Mouse (Mus musculus): ENCODE results near the gene Cux1.

The Cux1 gene

DNA sequence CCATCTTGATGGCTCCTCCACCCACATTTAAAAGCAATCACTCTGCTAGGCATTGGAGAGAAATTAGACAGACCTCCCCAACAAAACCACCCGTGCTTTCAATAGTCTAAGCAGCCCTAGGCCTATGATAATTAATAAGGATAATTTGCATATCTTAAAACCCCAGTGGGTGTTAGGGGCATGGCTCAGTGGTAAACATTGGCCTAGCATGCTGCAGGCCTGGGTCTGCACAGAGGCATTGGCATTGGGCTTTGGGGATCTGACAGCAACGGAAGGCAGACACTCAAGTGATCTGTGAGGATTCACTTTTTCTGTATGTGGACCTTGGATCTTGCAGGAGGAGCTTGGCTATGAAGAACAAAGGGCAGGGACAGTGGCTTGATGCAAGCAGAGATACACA, 274.9 kb downstream of the Cux1 start:
- no peak for DNase-seq

- DNase-seq = peak; percentile 43
Measured at GRCm38 (mm10) chr5:136291562-136291961, 275.7 kb downstream of the Cux1 start.

DNA sequence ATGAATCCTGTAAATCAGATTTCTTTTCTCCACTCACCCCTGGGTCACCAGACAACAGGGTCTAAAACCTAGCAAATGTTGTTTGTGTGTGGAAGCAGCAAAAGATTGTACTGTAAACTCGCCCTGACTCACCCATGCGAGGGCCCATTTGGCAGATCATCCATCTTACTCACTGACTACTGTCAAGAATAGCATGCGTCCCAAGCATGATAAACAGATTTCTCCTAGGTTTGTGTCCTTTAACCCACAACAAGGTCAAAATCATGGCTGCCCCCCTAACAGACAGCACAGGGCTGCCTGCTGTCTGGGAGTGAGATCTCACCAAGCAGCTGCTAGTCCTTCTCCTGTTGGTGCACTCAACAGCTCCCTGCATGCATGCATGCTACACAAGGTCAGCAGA, 277.5 kb downstream of the Cux1 start:
- no peak for DNase-seq

- peak; percentile 24 for DNase-seq
Measured at GRCm38 (mm10) chr5:136288351-136289081, 278.8 kb downstream of the Cux1 start.

GRCm38 (mm10) chr5:136286566-136286965, 280.7 kb downstream of the Cux1 start:
- no peak for DNase-seq

GRCm38 (mm10) chr5:136285106-136285505, 282.2 kb downstream of the Cux1 start:
- no peak for DNase-seq

- no peak for DNase-seq
Measured at GRCm38 (mm10) chr5:136281351-136281750, 285.9 kb downstream of the Cux1 start.

GRCm38 (mm10) chr5:136274739-136275138, 292.6 kb downstream of the Cux1 start:
- no peak for DNase-seq

DNA sequence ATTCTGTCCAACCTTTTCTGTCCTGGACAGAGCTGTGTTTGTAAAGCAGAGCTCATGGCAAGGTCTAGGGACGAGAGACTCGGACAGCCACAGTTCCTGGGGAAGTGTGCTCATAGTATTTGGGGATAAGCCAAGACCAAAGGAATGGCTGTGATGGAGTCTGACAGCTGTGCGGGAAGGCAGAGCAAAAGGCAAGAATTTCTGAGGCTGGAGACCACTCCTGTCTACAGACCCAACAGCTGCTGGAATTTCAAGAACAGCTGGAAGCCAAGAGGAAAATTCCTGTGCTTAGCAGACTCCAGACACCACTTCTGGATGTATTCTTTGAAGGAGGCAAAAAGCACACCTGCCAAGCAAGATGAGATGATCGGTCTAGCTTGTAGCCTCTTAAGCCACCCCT, 297.4 kb downstream of the Cux1 start:
- DNase-seq = no peak

- no peak for DNase-seq
Measured at GRCm38 (mm10) chr5:136266077-136266476, 301.2 kb downstream of the Cux1 start.

GRCm38 (mm10) chr5:136263342-136263741, 303.9 kb downstream of the Cux1 start:
- no peak for DNase-seq

DNA sequence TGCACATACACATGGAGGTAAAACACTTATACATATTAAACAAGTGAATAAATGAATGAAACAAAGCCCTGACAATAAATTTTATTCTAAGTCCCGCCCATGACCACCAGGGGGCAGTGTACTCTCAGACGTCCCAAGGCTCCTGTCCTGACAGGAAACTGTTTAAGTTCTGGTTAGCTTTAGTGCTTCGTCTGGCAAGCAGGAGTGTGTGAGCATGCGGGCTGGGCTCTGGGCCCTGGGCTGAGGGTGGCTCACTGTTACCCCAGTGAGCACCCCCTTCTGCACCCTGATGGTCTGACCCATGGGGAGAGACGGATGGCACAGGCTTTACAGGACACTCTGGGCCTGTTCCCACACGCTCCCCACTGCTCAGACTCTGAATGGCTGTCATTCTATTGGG, 308.4 kb downstream of the Cux1 start:
- peak; percentile 79 for DNase-seq

DNA sequence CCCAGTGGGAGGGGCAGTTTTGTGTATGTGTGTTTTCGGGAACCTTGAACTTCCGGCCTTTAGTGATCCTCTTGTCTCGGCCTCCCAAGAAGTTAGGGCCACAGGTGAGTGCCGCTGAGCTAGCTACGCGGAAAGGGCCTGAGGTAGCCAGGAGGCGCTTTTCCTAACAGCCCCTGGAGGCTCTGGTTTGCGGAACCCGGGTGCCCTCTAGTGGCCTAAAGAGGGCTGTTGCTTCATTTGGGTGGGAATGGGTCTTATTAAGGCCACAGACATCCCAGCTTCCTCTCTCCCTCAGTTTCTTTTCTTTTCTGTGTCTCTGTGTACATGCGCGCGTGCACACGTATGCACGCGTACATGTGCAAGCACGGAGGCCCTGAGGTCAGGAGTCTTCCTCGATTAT, 314.4 kb downstream of the Cux1 start:
- DNase-seq = peak; percentile 83

- peak; percentile 50 for DNase-seq
Measured at GRCm38 (mm10) chr5:136251004-136251403, 316.3 kb downstream of the Cux1 start.

DNA sequence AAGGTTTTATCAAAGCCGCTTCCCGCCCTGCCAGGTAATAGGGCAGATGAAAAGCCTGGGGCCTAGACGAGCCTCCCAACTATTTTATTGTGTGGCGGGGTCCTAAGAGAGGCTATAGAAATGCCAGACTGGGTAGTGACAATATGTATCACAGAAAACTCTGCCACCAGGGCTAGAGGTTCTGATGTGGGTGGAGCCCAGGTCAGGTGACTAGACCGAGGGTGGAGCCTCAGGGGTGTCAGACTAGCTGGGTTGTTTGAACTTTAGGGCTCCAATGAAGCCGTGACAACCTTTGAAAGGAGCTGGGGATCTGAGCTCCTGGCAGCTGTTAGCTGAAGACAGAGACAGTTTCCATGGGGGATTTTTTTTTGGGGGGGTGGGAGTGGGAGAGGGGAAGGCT, 318.8 kb downstream of the Cux1 start:
- DNase-seq = no peak

- no peak for DNase-seq
Measured at GRCm38 (mm10) chr5:136246452-136246838, 320.8 kb downstream of the Cux1 start, which contains the start of gene Sh2b2. Gene Sh2b2, minus strand, starts transcription at chr5:136246556.

DNA sequence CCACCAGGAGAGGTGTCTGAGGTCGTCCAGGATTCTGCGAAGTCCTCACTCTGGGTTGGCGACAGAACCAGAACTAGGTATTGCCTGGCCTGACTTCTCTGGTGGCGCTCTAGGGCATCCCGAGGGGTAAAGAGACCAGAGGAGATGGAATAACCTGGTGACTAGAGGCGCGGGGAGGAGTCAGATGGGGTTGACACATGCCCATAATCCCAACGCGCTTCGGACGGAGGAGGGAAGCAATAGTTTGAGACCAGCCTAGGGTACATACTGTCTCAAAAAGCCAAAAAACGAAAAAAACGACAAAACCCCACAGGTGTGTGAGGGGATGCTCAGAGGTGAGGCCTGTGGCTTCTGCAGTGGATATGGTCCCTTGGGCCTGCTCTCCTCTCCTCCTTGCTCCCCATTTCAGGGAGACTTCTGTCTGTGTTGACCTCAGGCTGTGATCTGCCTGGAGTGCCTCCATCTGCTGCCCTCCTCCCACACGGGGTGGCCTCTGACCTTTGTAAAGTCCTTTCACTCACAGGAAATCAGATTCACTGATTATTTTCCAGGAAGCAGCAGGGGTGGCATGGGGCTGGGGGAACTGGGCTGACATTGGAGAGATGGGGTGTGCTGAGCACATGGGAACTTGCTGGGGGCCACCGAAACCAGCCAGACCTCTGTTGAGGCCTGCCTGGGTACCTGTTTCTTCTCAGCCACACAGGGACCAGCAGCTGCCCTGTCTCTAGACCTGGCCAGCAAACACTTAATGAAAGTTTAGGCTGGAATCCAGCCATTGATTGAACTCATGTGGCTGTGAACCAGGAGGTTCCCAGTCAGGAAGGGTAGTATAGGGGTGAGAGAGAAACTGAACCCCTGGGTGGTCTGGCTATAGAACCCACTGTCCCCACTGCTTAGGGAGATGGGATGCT, 321.5 kb downstream of the Cux1 start:
- no peak for DNase-seq

DNA sequence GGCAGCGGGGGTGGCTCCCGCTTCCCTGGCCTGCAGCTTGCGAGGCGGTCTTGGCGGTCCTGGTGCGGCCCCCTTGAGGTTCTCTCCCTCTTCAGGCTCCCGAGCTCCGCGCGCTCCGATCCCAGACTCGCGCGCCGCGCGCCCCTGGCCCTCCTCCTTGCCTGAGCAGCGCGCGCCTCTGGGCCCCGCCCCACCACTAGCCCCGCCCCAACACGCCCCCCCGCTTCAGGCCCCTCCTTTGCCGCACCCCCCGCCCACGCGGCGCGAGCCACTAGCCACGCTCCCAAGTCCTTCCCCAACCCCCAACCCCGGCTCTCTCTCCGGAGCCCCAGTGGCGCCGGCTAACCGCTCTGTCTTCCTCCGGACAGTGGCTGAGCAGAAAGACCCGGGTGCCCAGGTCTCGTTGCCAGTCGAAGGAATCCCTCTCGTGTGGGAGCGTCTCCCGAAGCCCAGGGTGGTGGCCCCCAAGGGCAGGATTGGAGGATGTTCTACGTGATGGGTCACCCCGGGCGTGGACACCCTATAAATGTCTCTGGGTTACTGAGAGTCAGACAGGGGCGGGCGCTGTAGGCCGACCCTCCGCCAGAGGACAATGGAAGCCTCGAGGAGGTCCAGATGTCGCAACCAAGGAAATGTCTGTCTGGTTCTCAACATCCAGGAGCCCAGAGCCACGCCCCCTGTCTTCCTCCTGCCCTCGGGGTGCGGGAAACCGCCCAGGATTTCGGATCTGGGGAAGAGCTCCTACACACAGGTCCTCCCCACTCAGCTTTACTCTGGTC, 322.3 kb downstream of the Cux1 start:
- peak; percentile 83 for DNase-seq

- DNase-seq = no peak
Measured at GRCm38 (mm10) chr5:136243851-136244761, 323.2 kb downstream of the Cux1 start.

DNA sequence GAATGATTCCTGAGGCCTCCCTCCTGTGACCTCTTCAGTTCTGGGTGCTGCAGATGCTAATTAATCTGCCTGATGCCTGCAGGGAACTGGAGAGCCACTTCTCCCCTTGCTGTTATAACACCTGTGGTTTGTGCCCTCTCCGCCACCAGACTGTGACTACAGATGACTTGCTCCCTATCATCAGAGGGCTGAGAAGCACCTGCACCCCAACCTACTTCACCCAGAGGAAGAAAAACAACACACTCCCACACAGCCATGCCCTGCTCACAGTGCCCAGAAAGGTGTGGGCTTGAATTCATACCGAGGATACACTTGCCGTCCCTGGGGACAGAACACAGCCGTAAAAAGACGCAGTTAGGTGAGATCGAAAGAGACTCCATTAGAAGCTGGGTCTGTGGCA, 326.1 kb downstream of the Cux1 start:
- DNase-seq = no peak

DNA sequence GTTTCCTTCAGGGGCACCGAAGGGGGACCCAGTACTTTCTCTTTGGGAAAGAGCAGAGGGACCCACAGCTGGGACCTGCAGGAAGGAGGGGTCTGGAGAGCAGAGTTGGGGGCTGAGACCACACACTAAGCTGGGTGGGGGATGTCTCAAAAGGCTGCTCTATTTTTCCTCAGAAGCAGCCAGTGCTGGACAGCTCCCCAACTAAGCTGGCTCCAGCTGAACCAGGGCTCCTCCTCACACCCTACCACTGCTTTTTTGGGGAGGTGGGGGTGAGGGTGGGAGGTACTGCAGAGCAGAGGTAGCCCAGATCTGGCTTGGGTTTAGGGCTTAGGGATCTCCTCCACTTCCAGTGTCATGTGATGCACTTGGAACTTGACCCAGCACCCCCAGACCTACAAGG, 326.9 kb downstream of the Cux1 start:
- no peak for DNase-seq

GRCm38 (mm10) chr5:136237607-136238006, 329.7 kb downstream of the Cux1 start:
- DNase-seq = no peak

Measured in lung, postnatal 14 days (tissue).